Mouse (Mus musculus) inflammation-experienced regulatory T-cells, adult 6 months (primary cell): ENCODE results near the gene Slc39a13. TPM values are rescaled to one million over a fixed set of nuclear protein-coding genes. Genes with fewer than 3 reads are reported as not detected.
"Not testable (repeated sequence)": the region's sequence is repeated elsewhere in the genome, so short reads cannot be mapped to it uniquely, and the experiment has no call there.

Source experiments
- ATAC-seq: one replicate; pipeline ENCODE4 v1.8.0; 2017
- polyA plus RNA-seq, 3 experiments: library from polyadenylated mRNA; unstranded; fragments of 100-300 nt; shearing (Covaris generic); gene quantifications; one replicate each; pipeline ENCODE4 v1.2.1; 2017

Gene Slc39a13
- polyA plus RNA-seq, result 10 to 100 TPM; 18.5 to 28.5 (median 23.3) TPM

DNA sequence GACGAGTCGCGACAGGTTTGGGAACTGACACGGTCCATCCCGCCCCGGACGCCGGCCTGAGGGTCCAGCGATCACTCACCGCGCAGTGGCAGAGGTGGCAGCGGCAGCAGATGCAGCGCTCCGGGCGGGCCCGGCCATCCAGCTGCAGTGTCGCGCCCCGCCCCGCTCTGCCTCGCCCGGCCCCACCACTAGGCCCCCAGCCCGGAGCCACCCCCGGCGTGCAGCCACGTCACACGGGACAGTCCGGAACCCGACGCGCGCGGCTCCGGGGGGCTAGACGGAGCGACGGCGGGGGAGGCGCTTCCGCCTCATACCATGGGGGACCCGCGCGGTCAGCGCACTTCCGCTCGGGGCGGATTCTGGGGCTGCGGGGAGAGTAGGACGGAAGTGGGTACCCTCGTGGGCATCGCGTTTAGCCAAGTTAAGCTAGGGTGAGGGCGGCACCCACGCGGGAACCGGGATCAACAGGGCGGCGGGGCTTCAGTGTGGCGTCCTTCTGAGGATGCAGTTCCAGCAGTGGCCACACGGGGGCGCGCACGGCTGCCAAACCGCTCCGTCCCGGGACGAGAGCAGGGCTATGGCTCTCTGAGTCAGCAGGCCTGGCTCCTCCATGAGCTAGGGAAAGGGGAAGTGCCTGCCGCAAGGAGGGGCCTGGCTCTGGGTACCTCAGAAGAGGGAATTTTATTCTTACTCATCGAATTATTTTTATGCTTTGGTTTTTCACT lies at the start of gene Slc39a13:
Slc39a13 (minus strand) TSS at position 342 of the 725 bp plus-strand sequence.
- ATAC-seq, result peak; percentile 86

- ATAC-seq, result no peak
These were observed 49.3 kb upstream of the Slc39a13 start for GRCm38 (mm10) chr2:91119551-91119950.

- no peak for ATAC-seq
These were observed 48.8 kb upstream of the Slc39a13 start for GRCm38 (mm10) chr2:91119061-91119460.

DNA sequence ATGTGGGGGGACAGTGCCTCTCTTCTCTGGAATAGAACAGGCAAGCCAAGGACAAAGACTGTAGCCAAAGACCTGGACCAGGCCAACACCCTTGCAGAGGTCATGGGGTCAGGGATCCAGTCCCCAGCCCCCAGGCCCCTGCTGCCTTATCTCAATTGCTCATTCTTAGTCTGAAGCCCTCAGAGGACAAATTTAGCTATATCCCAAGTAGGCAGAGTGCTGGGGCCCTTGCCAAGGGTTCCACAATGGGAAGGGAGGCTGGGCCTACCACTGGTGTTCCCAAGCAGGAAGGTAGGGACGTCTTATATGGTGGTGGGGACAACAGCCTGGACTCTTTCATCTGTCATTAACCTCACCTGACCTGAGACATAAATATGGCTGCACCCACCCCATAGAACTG lies 48.4 kb upstream of the Slc39a13 start:
- ATAC-seq, result no peak

GRCm38 (mm10) chr2:91117585-91118275 lies 47.5 kb upstream of the Slc39a13 start, which contains the start of gene Mybpc3:
Gene Mybpc3 (plus strand): TSS chr2:91118144.
- ATAC-seq, result no peak

- ATAC-seq, result no peak
These were observed 46.6 kb upstream of the Slc39a13 start for GRCm38 (mm10) chr2:91116842-91117241.

GRCm38 (mm10) chr2:91115578-91115970 lies 45.4 kb upstream of the Slc39a13 start:
- no peak for ATAC-seq

GRCm38 (mm10) chr2:91114781-91115577 lies 44.8 kb upstream of the Slc39a13 start:
- no peak for ATAC-seq

- ATAC-seq, result no peak
These were observed 43.6 kb upstream of the Slc39a13 start for GRCm38 (mm10) chr2:91113852-91114251.

GRCm38 (mm10) chr2:91113334-91113733 lies 43.1 kb upstream of the Slc39a13 start:
- ATAC-seq, result no peak

- ATAC-seq, result no peak
These were observed 42.3 kb upstream of the Slc39a13 start for GRCm38 (mm10) chr2:91112491-91112890.

DNA sequence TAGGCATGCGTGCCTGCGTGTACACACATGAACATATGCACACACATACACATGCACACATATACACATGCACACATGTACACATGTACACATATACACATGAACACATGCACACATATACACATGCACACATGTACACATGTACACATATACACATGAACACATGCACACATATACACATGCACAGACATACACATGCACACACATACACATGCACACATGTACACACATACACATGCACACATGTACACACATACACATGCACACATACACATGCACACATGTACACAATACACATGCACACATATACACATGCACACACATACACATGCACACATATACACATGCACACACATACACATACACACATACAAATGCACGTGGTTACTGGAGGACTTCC lies 41.6 kb upstream of the Slc39a13 start:
- not testable (repeated sequence) for ATAC-seq

DNA sequence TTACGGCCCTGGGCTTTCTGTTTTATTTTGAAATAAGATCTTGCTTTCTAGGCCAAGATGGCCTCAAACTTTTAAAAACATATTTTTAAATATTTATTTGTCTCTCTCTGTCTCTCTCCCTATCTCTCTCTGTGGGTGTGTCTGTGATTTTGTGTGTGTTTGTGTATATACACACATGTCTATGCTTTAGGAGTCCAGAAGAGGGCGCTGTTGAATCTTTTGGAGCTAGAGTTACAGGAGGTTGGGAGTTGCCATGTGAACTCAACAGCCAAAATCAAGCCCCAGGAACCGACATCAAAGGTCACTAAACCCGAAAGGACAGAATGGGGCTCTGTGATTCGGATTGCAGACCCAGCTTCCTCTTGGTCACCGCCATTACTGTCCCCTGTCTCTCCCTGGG lies 40.2 kb upstream of the Slc39a13 start:
- ATAC-seq, result no peak

DNA sequence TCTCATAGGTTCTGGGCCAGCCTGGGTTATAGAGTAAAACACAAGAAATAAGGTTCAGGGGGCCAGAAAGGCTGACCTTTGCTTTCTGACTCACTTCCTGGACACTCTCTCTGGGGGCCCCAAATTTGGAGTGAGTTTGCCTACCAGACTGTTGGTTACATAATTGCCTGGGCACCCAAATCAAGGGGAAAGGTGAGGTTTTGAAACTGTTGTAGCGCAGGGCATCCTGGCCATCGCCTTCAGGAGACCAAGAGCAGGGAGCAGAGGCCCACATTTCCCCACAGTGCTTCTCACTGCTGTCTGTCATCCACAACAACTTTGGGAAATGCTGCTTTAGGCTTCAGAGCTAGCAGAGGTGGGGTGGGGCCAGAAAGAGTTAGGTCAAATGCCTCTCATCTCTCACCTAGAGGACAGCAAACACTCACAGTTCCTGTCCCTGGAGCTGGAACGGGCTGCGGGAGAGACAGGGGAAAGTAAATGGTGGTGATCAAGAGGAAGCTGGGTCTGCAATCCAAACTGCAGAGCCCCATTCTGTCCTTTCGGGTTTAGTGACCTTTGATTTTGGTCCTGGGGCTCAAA lies 39.7 kb upstream of the Slc39a13 start:
- ATAC-seq, result no peak

DNA sequence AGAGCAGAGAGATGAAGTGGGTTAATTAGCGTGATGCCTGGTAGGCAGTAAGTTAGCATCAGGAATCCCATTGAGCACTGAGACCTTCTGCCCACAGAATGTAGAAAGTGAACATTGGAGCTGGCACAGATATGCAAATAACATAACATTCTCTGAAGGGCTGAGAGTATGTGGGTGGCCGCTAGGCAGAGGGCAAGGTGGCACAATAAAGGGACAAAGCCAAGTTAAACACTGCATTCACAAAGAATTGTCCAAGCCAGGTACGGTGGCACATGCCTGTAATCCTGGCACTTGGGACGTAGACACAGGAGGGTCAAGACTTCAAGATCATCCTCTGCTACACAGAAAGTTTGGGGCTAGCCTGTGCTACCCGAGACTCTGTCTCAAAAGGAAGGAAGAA lies 39.0 kb upstream of the Slc39a13 start:
- no peak for ATAC-seq

DNA sequence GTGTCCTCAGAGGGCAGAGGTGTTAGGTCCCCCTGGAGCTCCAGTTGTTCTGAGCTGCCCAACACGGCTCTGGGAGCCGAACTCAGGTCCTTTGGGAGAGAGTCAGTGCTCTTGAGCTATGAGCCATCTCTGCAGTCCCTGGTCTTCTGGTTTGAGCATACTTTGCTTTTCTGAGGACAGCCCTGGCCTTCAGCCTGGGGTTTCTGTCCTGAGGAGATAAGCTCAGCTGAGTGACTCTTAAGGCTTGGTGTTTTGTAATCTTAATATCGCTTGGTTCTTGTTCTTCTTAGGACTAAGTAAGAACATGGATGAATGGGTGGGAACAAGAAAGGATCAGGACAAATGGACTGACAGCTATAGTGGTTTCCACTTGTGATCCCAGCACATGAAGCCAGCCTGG lies 37.9 kb upstream of the Slc39a13 start:
- no peak for ATAC-seq

- ATAC-seq, result peak; percentile 94
These were observed 31.0 kb upstream of the Slc39a13 start for GRCm38 (mm10) chr2:91101124-91101740.

DNA sequence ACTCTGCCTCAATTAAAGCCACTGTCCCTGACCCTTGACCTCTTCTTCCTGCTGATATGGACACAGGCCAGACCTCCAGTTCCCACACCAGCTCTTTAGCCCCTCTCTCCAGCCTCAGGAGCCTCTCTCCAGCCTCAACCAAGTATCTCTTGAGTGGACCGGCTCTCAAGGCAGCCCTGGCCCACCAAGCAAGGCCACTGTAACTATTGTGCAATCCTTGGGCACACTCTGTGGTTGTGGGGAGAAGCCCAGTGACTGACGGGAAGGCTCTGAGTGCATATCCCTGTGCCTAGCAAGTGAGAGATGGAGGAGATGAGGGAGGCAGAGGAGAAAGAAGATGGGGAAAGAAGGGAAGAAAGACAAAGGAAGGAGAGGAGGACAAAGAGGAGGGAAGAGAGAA lies 27.9 kb upstream of the Slc39a13 start:
- ATAC-seq, result no peak

GRCm38 (mm10) chr2:91097015-91097414 lies 26.8 kb upstream of the Slc39a13 start:
- no peak for ATAC-seq

GRCm38 (mm10) chr2:91096524-91096923 lies 26.3 kb upstream of the Slc39a13 start:
- no peak for ATAC-seq

DNA sequence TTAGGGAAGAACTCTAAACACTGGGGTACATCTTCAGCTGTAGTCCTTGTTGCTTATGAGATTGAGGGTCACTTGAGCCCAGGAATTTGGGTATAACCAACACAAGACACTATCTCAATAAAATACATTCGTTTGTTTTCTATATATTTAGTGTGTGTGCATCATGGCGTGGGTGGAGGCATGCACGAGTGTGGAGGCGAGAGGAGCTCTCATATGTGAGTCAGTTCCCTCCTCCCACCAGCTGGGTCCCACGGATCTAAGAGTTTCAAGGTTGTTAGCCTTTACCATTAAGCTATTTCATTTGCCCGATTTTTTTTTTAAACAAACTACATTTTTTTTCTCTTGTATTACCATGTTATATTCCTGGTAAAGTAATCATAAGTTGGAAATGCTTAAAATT lies 20.6 kb upstream of the Slc39a13 start:
- ATAC-seq, result no peak

DNA sequence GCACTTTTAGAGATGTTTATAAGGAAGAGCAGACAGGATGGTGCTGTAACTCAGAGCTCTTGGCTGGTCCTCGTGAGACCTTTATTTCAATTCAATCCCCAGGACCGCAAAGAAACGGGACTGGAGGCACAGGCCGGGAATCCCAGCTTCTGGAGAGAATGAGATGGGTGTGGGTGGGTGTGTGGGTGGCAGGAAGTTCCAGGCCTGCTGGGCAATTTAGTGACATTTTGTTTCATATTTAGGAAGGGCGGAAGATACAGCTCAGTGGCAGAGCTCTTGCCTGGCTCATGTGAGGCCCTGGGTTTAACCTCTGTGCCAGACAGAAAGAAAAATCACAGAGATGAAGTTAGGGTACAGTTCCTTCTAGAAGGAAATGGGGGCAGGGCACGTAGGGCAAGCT lies 20.0 kb upstream of the Slc39a13 start:
- no peak for ATAC-seq

- ATAC-seq, result no peak
These were observed 18.8 kb upstream of the Slc39a13 start for GRCm38 (mm10) chr2:91088987-91089386.
